Mouse (Mus musculus) CD4-positive helper T cell, adult 2 months (primary cell): Measurements from ENCODE around the gene Lrp4.

Experiments used
- DNase-seq: peaks from one replicate; pipeline ENCODE4 v3.0.0-alpha.2; 2012; ENCODE audit warnings: low read depth, missing footprints, low spot score

Gene Lrp4

DNA sequence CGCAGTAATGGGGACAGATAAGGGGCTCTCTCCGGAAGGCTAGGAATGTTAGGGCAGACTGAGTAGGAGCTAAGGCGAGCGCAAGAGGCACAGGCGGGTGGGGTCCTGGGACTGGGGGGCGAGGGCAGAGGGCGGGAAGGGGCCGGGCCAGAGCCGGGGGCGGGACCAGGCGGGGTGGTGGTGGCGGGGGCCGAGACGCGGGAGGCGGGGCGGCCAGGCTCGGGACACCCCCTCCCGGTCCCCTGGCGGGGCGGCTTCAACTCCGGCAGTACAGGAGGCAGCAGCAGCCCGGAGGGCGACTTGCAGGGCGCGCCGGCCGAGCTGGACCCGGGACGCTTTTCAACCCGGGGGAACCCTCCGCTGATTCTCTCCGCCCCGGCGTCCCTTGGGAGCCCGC, at the start of gene Lrp4:
TSS of gene Lrp4 (plus strand) at position 253 of the 397 bp plus-strand sequence.
- DNase-seq: no peak

DNA sequence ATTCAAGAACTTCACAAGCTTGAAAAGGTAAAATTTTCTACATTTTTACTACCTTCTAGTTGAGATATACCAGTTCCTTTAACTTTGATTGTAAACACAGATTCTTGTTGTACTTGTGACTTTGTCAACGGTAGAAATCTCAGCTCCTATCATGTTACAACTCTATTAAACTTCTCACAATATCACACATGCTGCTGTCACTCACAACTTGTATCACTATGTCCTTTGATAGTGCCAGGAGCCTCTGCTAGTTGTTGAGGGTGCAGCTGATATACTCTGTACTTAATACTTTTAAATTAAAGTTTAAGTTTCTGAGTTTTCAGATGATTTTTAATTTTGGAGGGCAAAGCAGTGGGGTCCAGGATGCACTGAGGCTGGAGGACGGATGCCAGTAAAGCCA, 49.3 kb upstream of the Lrp4 start:
- no peak for DNase-seq

DNA sequence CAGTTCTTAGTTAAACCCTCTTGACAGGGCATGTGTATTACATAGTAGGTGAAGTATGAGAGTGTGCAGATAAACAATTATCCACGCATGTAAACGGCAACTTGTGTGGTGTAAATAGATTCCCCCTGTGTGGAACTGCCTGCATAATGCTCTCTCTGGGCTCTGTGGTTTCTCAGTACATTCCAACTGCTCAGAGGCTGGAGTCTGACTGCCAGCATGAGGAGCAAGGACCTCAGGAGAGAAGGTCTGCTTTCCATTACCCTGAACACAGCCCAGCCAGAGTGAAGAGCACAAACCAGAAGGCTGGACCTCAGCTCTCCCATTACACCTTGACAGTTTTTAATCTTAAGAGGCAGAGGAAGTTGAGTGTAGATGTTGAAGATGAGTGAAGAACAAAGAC, 45.8 kb upstream of the Lrp4 start:
- no peak for DNase-seq

DNA sequence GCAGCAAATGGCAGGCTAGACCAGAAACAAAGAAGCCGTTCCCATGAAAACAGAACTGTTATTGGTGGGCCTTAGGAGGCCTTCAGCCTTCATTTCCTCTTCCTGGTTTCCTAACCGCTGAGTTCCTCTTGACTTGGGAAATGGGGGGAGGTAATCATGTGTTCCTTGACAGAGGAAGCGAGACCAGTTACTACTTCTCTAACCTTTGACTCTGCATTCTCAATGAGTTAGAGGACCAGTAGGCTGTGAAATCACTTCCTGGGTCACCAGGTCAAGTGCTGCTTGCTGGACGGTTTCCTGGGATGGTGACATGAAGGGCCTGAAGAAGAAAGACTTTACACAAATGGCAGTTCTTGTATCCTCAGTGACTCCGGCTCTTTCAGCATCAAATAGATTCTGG, 45.0 kb upstream of the Lrp4 start:
- DNase-seq: no peak

DNA sequence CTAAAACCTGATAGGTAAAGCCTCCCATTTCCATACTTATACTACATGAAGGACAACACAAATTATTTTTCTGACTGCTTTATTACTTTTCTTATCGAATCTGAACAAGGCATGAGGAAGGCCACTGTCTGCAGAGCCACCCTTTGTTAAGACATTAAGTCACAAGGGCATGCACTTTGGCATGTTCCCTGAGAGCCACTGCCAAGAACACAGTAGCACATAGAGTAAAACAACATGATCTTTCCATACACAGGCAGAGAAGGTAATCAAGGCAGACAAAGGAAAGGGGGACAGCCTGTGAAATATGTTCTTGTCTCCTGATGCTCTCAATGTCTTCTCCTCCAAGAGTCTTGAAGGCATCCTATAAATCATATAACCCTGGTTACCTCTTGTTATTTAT, 43.5 kb upstream of the Lrp4 start:
- DNase-seq: no peak

DNA sequence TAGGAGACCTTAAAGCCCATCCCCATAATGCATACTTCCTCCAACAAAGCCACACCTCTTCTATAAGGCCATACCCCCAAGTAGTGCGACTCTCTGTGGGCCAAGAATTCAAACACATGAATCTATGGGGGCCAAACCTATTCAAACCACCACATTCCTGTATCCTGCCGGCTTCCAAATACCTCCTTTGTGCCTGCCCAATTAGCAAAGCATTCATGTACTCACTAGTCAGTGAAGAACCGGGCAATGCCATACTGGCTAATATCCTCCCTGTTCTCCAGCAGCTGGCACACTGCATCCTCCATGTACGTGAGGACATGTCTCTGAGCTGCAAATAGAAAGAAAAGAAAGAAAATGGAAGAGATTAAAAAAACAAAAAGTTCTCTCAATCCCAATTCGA, 35.7 kb upstream of the Lrp4 start:
- DNase-seq: no peak

DNA sequence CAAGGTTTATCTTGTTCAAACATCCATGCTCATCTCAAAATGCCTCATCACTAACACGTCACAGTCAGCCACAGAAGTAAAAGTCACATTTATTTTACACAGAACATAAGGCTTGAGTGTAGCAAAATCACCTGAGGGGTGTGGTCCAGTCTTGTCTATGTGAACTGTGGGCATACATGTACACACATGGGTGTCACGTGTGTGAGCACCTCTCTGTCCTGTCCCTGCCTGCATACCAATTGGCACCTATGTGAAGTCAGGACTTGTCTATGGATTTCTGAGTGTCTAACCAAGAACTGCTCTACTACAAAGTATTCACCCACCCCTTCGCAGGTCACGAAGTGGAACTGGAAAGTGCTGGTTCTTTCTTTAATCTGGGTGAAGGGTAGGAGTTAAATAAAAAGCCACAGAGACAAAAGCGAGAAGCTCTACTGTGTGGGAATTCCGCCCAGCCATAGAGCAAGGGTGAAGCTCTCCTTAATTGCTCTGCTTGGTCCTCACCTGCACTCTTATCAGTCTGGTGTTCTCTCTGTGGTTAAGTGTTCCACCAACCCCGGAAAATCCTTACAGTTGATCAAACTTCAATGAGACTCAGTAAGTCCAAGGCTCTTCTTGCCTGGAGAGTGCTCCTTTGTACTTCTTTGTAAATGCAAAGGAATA, 33.1 kb upstream of the Lrp4 start:
- no peak for DNase-seq

DNA sequence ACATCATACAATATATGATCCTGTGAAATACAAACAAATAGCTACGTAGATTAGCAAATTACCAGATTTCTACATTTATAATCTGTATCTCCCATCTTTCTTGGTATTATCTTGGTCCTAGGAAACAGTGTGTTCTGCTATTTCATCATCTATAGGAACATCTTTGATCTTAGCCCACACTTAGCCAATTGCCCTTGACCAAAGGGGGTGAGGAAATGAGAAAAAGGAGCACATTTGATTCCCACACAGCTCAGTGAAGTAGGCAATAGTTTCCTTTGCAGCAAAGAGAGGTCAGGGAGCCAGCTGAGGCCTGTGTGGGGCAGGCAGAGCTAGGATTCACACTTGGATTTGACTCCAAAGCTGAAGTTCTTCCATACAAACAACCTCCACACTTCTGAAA, 31.0 kb upstream of the Lrp4 start:
- DNase-seq: no peak

DNA sequence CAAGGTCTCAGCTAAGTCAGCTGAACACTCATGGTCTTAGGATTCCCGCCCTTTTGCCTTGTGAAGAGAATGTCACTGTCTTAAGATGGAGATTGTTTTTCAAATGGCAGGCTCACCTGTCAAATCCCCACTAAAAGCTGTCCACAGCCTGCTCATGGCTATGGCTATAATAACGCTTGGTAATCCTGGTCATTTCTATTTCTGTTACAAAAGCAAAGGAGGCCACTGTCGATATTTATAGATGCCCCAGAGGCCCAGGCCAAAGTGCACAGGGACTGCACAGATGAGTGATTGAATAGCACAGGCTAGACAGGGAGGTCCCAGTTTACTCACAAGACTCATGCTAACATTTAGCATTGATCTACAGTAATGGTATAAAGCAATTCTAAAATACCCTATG, 28.2 kb upstream of the Lrp4 start:
- no peak for DNase-seq

DNA sequence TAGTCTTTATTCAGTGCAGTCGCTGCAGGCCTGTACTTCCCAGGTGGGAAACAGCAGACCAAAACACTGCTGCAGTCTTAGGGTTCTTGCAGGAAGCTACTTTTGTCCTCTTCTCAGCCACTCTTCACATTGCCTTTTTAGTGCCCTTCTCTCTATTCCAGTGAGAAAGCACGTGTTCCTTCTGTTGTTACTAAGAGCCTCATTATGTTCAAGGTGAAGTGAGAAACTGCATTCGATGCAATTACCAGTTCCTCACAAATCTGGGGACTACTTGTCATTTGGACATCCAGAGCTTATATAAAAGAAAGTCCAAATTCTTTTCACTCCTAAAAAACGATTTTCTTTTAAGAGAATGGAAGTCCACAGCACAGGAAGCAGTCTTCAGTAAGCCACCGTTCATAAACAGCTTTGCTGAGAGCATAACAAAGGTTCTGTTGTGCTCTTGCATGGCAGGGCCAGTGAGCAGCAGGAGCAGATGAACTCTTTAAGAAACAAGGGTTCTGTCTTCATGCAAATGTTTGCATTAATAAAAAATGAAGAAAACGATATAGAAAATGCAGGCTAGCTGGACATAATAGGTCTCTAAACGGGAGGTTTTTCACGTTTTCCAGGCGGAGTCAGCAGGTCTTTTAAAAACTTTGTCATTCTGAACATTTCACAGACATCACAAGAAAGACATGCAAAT, 27.3 kb upstream of the Lrp4 start:
- no peak for DNase-seq

DNA sequence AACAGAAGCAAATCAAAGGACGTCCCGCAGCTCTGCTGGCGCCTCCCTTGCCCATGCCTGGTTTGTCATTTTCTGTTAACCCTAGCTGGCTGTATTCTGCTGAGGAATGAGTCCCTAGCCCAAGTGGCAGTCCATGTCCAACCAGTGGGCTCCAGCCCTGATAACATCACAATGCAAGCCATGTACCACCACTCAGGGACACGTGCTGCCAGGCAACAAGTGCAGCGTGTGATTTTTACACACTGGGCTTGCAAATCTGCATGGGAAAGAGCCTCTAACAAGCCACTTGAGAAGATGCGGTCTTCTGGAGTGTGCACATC, 26.8 kb upstream of the Lrp4 start:
- no peak for DNase-seq

DNA sequence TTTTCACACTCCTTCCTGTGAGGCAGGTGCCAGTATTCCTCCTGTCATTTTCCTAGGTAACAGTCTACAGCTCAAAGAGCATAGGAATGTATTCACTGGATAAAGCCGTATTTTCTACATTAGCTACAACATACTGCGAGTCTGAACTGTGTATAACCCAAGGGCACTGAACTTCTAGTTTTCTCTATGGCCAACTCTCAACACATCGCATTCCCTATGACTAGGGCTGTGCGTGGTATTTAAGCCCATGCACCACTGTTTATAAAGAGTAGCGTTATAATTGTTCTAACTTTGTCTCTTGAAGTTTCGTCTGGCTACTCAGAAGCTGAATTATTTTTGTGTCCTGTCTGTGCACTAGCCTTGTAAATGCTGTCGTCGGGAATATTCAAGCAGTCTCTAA, 20.6 kb upstream of the Lrp4 start:
- DNase-seq: no peak

DNA sequence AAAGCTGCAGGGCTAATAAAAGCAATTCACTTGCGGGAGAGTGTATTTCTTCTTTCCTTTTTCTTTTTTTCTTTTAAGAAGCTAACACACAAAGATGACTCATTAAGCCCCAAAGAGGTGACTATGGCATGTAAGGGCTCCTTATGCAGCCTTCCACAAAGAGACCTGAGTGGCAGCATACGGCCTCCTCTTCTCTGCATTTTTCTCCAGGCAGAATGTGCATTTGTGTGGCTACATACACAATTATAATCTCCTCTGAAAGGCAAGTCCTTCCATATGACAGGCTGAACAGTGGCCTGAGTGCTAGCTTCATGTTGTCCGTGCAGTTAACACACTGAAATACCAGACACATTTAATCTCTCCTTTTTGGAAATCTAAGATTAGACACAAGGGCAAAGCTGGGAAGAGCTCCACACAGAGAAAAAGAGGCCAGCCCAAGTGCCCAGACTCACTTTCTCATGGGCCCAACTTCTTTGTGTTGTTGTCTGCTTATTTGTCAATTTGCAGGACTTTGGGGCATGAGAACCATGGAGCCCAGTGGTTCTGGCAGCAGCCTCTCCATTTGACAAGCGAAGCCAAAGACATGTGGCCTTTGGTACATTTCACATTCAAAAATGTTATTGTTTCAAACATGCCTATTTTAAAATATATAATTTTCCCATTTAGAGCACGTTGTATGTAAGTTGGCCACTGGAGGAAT, 20.0 kb upstream of the Lrp4 start:
- DNase-seq: no peak

DNA sequence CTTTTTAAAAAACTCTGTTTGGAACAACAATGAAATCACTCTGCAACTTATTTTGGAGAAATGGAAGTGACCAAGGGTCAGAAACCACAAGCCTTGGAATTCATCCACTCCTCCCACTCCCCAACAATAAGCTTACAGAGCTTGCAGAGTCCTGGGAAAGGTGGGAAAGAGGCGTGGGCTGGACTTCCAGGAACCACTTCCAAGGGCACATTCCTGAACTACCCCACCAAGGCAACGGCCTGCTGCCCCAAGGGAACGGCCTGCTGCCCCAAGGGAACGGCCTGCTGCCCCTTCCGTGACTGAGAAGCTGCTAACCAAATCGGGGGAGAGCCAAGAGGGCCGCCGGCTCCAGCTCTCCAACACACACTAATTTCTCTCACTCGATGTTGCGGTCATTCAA, 18.0 kb upstream of the Lrp4 start:
- no peak for DNase-seq

DNA sequence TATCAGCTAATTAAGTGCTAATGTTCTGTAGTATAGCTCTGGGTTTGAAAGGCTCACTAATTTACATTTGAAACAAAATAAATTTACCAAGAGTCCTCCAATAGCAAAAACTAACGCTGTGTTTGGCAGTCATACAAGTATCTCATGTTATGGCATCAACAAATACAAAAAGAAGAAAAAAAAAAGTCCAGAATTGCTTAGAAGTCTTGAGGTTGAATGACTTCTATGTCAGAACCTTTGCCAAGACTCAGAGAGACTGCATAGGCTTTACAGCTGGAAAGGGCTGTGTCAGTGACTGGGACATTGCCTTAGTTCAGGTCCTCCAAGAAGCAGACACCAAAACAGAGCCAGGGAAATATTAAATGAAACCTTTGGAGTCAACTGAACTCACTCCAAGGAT, 17.4 kb upstream of the Lrp4 start:
- no peak for DNase-seq

DNA sequence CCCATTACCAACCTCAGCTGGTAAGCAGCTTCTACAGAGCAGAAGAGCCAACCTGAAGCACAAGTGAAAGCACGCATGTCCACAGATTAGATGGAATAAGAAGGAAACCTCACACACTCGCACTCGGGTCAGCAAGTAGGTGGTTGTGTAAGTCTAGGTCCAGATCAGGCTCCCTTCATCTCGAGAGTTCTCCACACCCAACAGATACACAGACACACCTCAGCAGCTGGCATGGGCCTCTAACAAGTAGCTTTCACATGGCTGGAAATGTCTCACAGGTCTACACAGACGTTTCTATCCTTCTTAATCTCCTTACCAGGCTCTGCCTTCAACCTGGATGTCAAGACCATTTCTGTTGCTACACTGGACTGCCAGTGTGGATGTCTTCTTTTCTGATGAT, 16.6 kb upstream of the Lrp4 start:
- no peak for DNase-seq

DNA sequence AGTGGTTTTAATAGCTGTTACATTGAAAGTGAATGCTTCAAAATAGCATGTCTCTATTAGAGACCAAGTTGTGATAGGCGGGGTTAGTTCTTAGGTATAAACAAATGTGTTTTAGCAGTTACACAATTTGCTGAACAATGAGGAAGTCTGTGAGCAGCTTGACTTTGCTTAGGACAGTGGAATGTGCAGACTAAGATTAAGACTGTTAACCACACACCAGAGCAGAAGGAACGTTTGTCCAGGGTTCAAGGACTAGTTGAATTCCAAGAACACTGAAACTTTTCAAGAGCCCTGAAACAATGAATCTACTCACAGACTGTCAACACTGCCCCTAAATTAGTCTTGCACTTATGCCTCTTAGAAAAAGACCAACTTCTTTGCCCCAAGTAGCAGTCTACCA, 15.6 kb upstream of the Lrp4 start:
- DNase-seq: no peak

DNA sequence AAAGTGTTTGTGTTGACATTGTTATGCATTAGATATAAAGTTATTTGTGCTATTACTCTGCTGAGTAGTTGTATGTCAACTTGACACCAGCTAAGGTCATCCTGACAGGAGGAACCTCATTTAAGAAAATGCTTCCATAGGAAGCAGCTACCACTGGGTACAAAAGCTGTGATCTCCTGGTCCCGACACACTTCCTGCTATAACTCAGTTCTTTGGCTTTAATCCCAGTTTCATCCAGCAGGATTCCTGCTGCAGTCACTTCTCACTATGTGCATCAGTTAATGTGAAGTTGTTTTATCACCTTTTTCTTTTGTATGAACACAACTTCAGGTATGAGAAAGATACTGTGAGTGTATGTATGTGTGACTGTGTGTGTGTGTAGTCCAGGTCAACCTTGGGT, 15.1 kb upstream of the Lrp4 start:
- DNase-seq: no peak

DNA sequence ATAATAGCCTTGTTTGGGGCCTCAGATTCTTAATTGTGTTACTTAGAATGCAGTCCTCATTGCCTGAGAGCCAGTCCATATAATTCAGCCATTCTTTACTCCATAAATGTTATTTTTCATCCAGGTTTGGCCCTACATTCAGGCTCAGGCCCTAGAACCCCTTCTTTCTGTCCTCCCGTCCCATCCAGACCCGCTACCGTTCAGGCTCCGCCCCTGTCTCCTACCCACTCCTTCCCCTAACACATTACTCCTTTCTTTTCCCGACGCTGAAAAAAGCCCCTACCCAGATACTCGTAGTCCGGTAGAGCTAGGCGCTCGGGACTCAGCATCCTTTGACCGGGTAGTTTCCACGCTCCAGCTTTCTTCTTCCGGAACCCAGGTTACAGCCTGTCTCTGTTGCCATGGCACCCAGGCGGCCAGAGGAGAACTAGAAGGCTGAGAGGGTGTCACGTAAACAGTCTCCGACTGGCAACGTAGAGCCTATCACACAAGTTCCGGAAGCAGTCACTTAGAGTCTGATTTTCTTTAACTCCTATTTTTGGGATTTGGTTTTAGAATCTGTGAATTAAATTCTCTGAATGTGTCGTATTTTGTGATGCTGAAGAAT, 12.9 kb upstream of the Lrp4 start, which contains the start of gene 1110051M20Rik:
TSS of gene 1110051M20Rik (minus strand) at position 419 of the 607 bp plus-strand sequence.
- peak; percentile 90 for DNase-seq

DNA sequence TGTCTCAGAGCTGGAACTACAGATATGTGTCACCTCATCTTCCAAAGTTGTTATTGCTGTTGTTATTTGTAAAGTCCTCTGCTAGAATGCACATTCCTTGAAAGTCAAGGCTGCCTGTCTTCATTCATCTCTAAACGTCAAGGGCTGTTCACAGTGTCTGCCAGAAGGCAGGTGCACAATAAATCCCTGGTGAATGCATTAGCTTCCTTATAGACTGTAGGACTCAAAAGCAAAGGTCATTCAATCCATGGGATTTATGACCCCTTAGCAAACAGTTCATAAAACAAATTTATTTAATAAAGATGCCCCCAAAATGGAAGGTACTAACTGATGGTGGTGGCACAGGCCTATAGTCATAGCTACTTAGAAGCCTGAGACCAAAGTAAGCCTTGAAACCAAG, 7.6 kb upstream of the Lrp4 start:
- DNase-seq: no peak

DNA sequence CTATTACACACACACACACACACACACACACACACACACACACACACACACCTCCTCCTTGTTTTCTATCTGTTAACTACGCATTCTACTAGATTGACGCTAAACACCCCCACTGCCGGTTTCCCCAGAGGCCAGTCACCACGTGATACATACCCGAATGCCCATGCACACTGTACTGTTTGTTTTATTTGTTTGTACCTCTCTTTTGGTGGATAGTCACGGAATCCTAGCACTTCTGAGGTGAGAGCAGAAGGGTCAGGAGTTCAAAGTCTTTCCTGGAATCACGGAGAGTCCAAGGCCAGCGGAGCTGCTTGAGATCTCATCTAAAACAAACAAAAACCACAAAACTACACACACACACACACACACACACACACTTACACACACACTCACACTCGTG, 7.0 kb upstream of the Lrp4 start:
- DNase-seq: no peak

DNA sequence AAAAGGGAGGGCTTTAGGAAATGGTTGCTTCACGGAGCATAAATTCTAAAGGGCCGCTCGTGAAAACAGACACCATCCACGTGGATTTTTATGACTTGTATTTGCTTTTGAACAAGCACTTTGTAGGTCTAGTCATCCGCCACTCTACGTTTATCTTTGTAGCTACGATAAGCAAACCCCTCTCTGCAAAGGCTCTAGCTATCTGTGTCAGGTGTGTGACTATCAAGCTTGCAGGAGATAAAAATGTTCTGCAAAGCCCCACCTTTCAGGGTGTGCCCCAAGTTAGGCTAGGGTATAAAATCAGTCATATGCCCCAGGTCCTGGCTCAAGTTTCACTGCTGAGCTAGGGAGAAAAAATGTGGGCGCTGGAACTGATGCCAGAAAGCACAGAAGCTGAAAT, 4.7 kb upstream of the Lrp4 start:
- DNase-seq: no peak
